ENCODE assay signal across 8 mouse cellular contexts in genomic region chr12:72408954-72409353, GRCm38 (mm10). TPM values are rescaled to one million over a fixed set of nuclear protein-coding genes. Genes with fewer than 3 reads are reported as not detected.
DNase-seq lines count a peak whose midpoint lies in the region; ATAC-seq and TF ChIP-seq lines count a peak whose summit lies in the region.

TSS of gene Rtn1 (minus strand) at chr12:72409054.

- peak within 1 kb of the TSS; percentile 79 for H3K4me2 ChIP-seq in hindbrain, embryonic 16.5 days (ENCODE audit: low read length)

- WGBS in embryonic facial prominence, embryonic 10.5 days = 27% methylated on average over 6 of the region's 6 CpGs
- WGBS in hindbrain, embryonic 16.5 days = 31% methylated on average over 6 of the region's 6 CpGs
- 54% methylated on average over 6 of the region's 6 CpGs for WGBS in macrophage (ENCODE audit: missing documents)

- H3K27me3 ChIP-seq in embryonic facial prominence, embryonic 10.5 days (replicated peaks; ENCODE audit: low read depth, poor library complexity, severe bottlenecking) = peaks cover 44% of the 10 kb centered on the region
- H3K27me3 ChIP-seq in hindbrain, embryonic 16.5 days (replicated peaks; ENCODE audit: control insufficient read depth, insufficient read depth, low read length) = no peaks in the 10 kb centered on the region

- peak within 1 kb of the TSS; percentile 84 for H3K9ac ChIP-seq in hindbrain, embryonic 16.5 days (ENCODE audit: low read depth, low read length)

- peak within 1 kb of the TSS; percentile 78 for H3K4me3 ChIP-seq in left cerebral cortex, adult 2 months
- H3K4me3 ChIP-seq in embryonic facial prominence, embryonic 10.5 days = peak within 1 kb of the TSS; percentile 81
- H3K4me3 ChIP-seq in hindbrain, embryonic 16.5 days (ENCODE audit: low read length) = peak within 1 kb of the TSS; percentile 69
- peak within 1 kb of the TSS; percentile 34 for H3K4me3 ChIP-seq in macrophage (ENCODE audit: inconsistent target)

- peaks cover 25% of the 10 kb centered on the region for H3K4me1 ChIP-seq in embryonic facial prominence, embryonic 10.5 days
- H3K4me1 ChIP-seq in hindbrain, embryonic 16.5 days (ENCODE audit: control insufficient read depth, insufficient read depth, low read depth, low read length) = peaks cover 4% of the 10 kb centered on the region; the same call in 1 of the 2 replicates

- no peaks in the 10 kb centered on the region for H3K36me3 ChIP-seq in embryonic facial prominence, embryonic 10.5 days (replicated peaks)
- H3K36me3 ChIP-seq in hindbrain, embryonic 16.5 days (ENCODE audit: control insufficient read depth, insufficient read depth, low read length) = no peaks in the 10 kb centered on the region
- H3K36me3 ChIP-seq in macrophage (ENCODE audit: inconsistent target) = no peaks in the 10 kb centered on the region

- intact Hi-C loops in left cerebral cortex, adult 2 months (cut with DNase I) = loop anchor here (5.0 kb wide), 1 partner anchor 172 kb away; no protein-coding TSS in a partner anchor

- no peak for TF ChIP-seq CTCF in left cerebral cortex, adult 2 months (IDR thresholded peaks at IDR 0.05)

- H3K9me3 ChIP-seq in embryonic facial prominence, embryonic 10.5 days = no peaks in the 10 kb centered on the region
- no peaks in the 10 kb centered on the region for H3K9me3 ChIP-seq in hindbrain, embryonic 16.5 days (ENCODE audit: control insufficient read depth, low read length)

- no peaks in the 10 kb centered on the region for H3K79me2 ChIP-seq in macrophage (ENCODE audit: inconsistent target)

- ATAC-seq in hindbrain, embryonic 16.5 days = no peak

- peak within 1 kb of the TSS; percentile 97 for H3K27ac ChIP-seq in left cerebral cortex, adult 2 months
- H3K27ac ChIP-seq in embryonic facial prominence, embryonic 10.5 days (replicated peaks) = peak within 1 kb of the TSS; percentile 79
- H3K27ac ChIP-seq in hindbrain, embryonic 16.5 days (ENCODE audit: low read depth, low read length) = peak within 1 kb of the TSS; percentile 89
- H3K27ac ChIP-seq in macrophage = no peak within 1 kb of the TSS

- DNase-seq in left cerebral cortex, adult 2 months (ENCODE audit: extremely low spot score in 1 of 2, low spot score in 2 of 2) = no peak
- no peak for DNase-seq in left cerebral cortex, adult 11 months (ENCODE audit: low spot score)
- no peak for DNase-seq in embryonic facial prominence, embryonic 10.5 days (ENCODE audit: low spot score)
- no peak for DNase-seq in retina, postnatal 1 day
- no peak for DNase-seq in gastrocnemius, adult 8-10 months (ENCODE audit: low spot score in 2 of 2)
- DNase-seq in cerebellum, adult 9-10 months = no peak

RNA-seq across cellular contexts. Expression of gene Rtn1, which starts in this region (rescaled TPM):
- 1,000 to 10,000 TPM; 1,445 to 1,455 TPM for total RNA-seq in left cerebral cortex, adult 2 months (2021)
- 77.7 and 80.8 TPM in 2 replicates for polyA plus RNA-seq in embryonic facial prominence, embryonic 10.5 days (2016; fragmentation: Nextera tagmentation; extraction: Ambion mirVana)
- polyA plus RNA-seq in hindbrain, embryonic 16.5 days (2015; fragmentation: Nextera tagmentation; extraction: Ambion mirVana) = 3,305 and 3,556 TPM in 2 replicates
- total RNA-seq in macrophage (2018; cell fraction: chromatin; rRNA removed) = 1 to 10 TPM in 12 of 26 experiments, under 1 TPM in 14; 0.33 to 5.9 (median 0.90) TPM
- 1 to 10 TPM in 16 of 26 experiments, under 1 TPM in 10; 0.68 to 2.0 (median 1.1) TPM for total RNA-seq in macrophage (2018; cell fraction: cytosol; rRNA removed)
- total RNA-seq in macrophage (2018; cell fraction: nucleus; rRNA removed) = 1 to 10 TPM in 25 of 26 experiments, under 1 TPM in 1; 0.99 to 7.8 (median 2.0) TPM
- 0.77 to 2.3 TPM (median 0.85 TPM) in 3 replicates for polyA plus RNA-seq in macrophage (2018)
- total RNA-seq in gastrocnemius, adult 8-10 months (2022) = 1 to 10 TPM; 1.1 to 3.2 (median 2.2) TPM

Comparison
In these comparisons a context has a peak if more than half of its experiments do, and no peak if none do; other contexts are left out.
1. RNA of gene Rtn1 (total RNA-seq): 1,445 to 1,455 TPM in left cerebral cortex, adult 2 months; 1.1 to 3.2 TPM in gastrocnemius, adult 8-10 months; every median in the first group is over 100 times any median in the second.
2. RNA of gene Rtn1 (polyA plus RNA-seq): 3,305 to 3,556 TPM in hindbrain, embryonic 16.5 days and 77.7 to 80.8 TPM in embryonic facial prominence, embryonic 10.5 days; 0.77 to 2.3 TPM in macrophage; every median in the first group is over 10 times any median in the second.
3. RNA of gene Rtn1 (polyA plus RNA-seq): 3,305 to 3,556 TPM in hindbrain, embryonic 16.5 days; 77.7 to 80.8 TPM in embryonic facial prominence, embryonic 10.5 days; every median in the first group is over 10 times any median in the second.
4. Peak in every context shown above with its lines, with median percentiles within 50 percentile points of each other: H3K4me3 ChIP-seq.